ENCODE assay signal across 10 mouse cellular contexts in genomic region chr2:9905995-9906394, GRCm38 (mm10). TPM values are rescaled to one million over a fixed set of nuclear protein-coding genes. Genes with fewer than 3 reads are reported as not detected.
DNase-seq lines count a peak whose midpoint lies in the region; ATAC-seq lines count a peak whose summit lies in the region.
"Had no signal": no experiment of that assay in that cellular context is flagged by ENCODE, and none has a peak within 500 bp of the region (broad histone marks: within the 10 kb centered on the region; RNA-seq: fewer than 3 reads in every experiment).

No protein-coding gene starts in this region.

- no peak for DNase-seq in forebrain, embryonic 11.5 days (ENCODE audit: low spot score)
- DNase-seq in forebrain, embryonic 14.5 days (ENCODE audit: low spot score): no peak
- no peak for DNase-seq in frontal cortex, postnatal 14 days (ENCODE audit: low spot score in 2 of 2)
- DNase-seq in Muller cell, postnatal 12 days (ENCODE audit: inconsistent ontology term): no peak
- DNase-seq: right cerebral cortex, adult 18-20 months had no signal

- H3K9me3 ChIP-seq in forebrain, embryonic 11.5 days (ENCODE audit: control insufficient read depth, low read length): no peaks in the 10 kb centered on the region
- no peaks in the 10 kb centered on the region for H3K9me3 ChIP-seq in forebrain, embryonic 14.5 days (replicated peaks; ENCODE audit: control insufficient read depth, low read length)
- no peaks in the 10 kb centered on the region for H3K9me3 ChIP-seq in megakaryocyte, embryonic 14.5 days
- H3K9me3 ChIP-seq in kidney, embryonic 16.5 days (ENCODE audit: low read length): no peaks in the 10 kb centered on the region
- no peaks in the 10 kb centered on the region for H3K9me3 ChIP-seq in stomach, embryonic 14.5 days (ENCODE audit: control insufficient read depth, low read depth, low read length)

- no peak overlapping the region for H3K9ac ChIP-seq in forebrain, embryonic 11.5 days (ENCODE audit: low read length)
- no peak overlapping the region for H3K9ac ChIP-seq in forebrain, embryonic 14.5 days (ENCODE audit: low read length)
- H3K9ac ChIP-seq in kidney, embryonic 16.5 days (replicated peaks; ENCODE audit: low read length): peak overlapping the region; percentile 2
- no peak overlapping the region for H3K9ac ChIP-seq in stomach, embryonic 14.5 days (replicated peaks; ENCODE audit: low read depth, low read length)

- no peaks in the 10 kb centered on the region for H3K4me1 ChIP-seq in forebrain, embryonic 11.5 days (replicated peaks; ENCODE audit: control insufficient read depth, insufficient read depth, low read length)
- no peaks in the 10 kb centered on the region for H3K4me1 ChIP-seq in forebrain, embryonic 14.5 days (ENCODE audit: control insufficient read depth, insufficient read depth, low read length)
- H3K4me1 ChIP-seq in megakaryocyte, embryonic 14.5 days: peaks cover 15% of the 10 kb centered on the region
- H3K4me1 ChIP-seq in kidney, embryonic 16.5 days (ENCODE audit: insufficient read depth, low read length): peaks cover 5% of the 10 kb centered on the region; the same call in 1 of the 2 replicates
- H3K4me1 ChIP-seq in stomach, embryonic 14.5 days (ENCODE audit: control insufficient read depth, insufficient read depth, low read length): no peaks in the 10 kb centered on the region

- no peak overlapping the region for H3K4me3 ChIP-seq in forebrain, embryonic 11.5 days (ENCODE audit: low read depth, low read length)
- H3K4me3 ChIP-seq in forebrain, embryonic 14.5 days (ENCODE audit: low read depth, low read length): no peak overlapping the region
- H3K4me3 ChIP-seq in megakaryocyte, embryonic 14.5 days (replicated peaks): peak overlapping the region; percentile 67
- H3K4me3 ChIP-seq in kidney, embryonic 16.5 days (ENCODE audit: low read length): peak overlapping the region; percentile 32
- H3K4me3 ChIP-seq in stomach, embryonic 14.5 days (ENCODE audit: low read depth, low read length): no peak overlapping the region

- H3K36me3 ChIP-seq in forebrain, embryonic 11.5 days (ENCODE audit: control insufficient read depth, insufficient read depth, low read length): no peaks in the 10 kb centered on the region
- H3K36me3 ChIP-seq in forebrain, embryonic 14.5 days (ENCODE audit: control insufficient read depth, insufficient read depth, low read length): no peaks in the 10 kb centered on the region
- no peaks in the 10 kb centered on the region for H3K36me3 ChIP-seq in megakaryocyte, embryonic 14.5 days (replicated peaks; ENCODE audit: low read length)
- no peaks in the 10 kb centered on the region for H3K36me3 ChIP-seq in kidney, embryonic 16.5 days (ENCODE audit: insufficient read depth, low read length)
- no peaks in the 10 kb centered on the region for H3K36me3 ChIP-seq in stomach, embryonic 14.5 days (ENCODE audit: control insufficient read depth, insufficient read depth, low read length)

- H3K27me3 ChIP-seq in forebrain, embryonic 11.5 days (ENCODE audit: control insufficient read depth, insufficient read depth, low read length): peaks cover 2% of the 10 kb centered on the region; the same call in 1 of the 2 replicates
- no peaks in the 10 kb centered on the region; the same call in 1 of the 2 replicates for H3K27me3 ChIP-seq in forebrain, embryonic 14.5 days (replicated peaks; ENCODE audit: control insufficient read depth, insufficient read depth, low read length)
- H3K27me3 ChIP-seq in megakaryocyte, embryonic 14.5 days (replicated peaks): peaks cover 29% of the 10 kb centered on the region
- H3K27me3 ChIP-seq in kidney, embryonic 16.5 days (ENCODE audit: insufficient read depth, low read length): 0 out of 2 replicates have a peak, but pooled peaks cover 5% of the 10 kb centered on the region
- no peaks in the 10 kb centered on the region for H3K27me3 ChIP-seq in stomach, embryonic 14.5 days (ENCODE audit: control insufficient read depth, insufficient read depth, low read length)

- no peak overlapping the region for H3K27ac ChIP-seq in forebrain, embryonic 11.5 days (ENCODE audit: low read depth, low read length)
- no peak overlapping the region for H3K27ac ChIP-seq in forebrain, embryonic 14.5 days (ENCODE audit: low read depth, low read length)
- H3K27ac ChIP-seq in kidney, embryonic 16.5 days (ENCODE audit: low read length): peak overlapping the region; percentile 29; the same call in 1 of the 2 replicates
- no peak overlapping the region for H3K27ac ChIP-seq in stomach, embryonic 14.5 days (ENCODE audit: low read length)

- no peak for ATAC-seq in forebrain, embryonic 11.5 days (replicated peaks; ENCODE audit: low FRiP score)
- no peak for ATAC-seq in forebrain, embryonic 14.5 days
- no peak for ATAC-seq in megakaryocyte, adult 5-6 weeks (ENCODE audit: poor library complexity, severe bottlenecking)
- 0 out of 2 replicates have a peak, but pooled peaks have one; percentile 20 for ATAC-seq in kidney, embryonic 16.5 days (ENCODE audit: low FRiP score, low TSS enrichment)
- no peak for ATAC-seq in stomach, embryonic 14.5 days (ENCODE audit: insufficient number of reproducible peaks, insufficient read depth, low FRiP score, low read depth)

- WGBS in forebrain, embryonic 11.5 days: 10% methylated on average over 11 of the region's 11 CpGs
- 12% methylated on average over 11 of the region's 11 CpGs for WGBS in forebrain, embryonic 14.5 days
- WGBS in kidney, embryonic 16.5 days: 7% methylated on average over 11 of the region's 11 CpGs
- WGBS in stomach, embryonic 14.5 days: 7% methylated on average over 11 of the region's 11 CpGs

- H3K4me2 ChIP-seq in forebrain, embryonic 11.5 days (ENCODE audit: low read depth, low read length, severe bottlenecking): peak overlapping the region; percentile 8; the same call in 1 of the 2 replicates
- H3K4me2 ChIP-seq in forebrain, embryonic 14.5 days (ENCODE audit: low read length): no peak overlapping the region
- peak overlapping the region; percentile 37 for H3K4me2 ChIP-seq in kidney, embryonic 16.5 days (replicated peaks; ENCODE audit: low read depth, low read length)
- H3K4me2 ChIP-seq in stomach, embryonic 14.5 days (replicated peaks; ENCODE audit: low read depth, low read length): peak overlapping the region; percentile 30; the same call in 1 of the 2 replicates

RNA-seq across cellular contexts. Expression of gene Gata3, which starts 16.2 kb away (rescaled TPM):
- polyA plus RNA-seq in forebrain, embryonic 11.5 days (2014; fragmentation: Nextera tagmentation; extraction: Ambion mirVana): 3.4 and 4.2 TPM in 2 replicates
- 1.4 and 2.2 TPM in 2 replicates for polyA plus RNA-seq in forebrain, embryonic 14.5 days (2014; fragmentation: Nextera tagmentation; extraction: Ambion mirVana)
- polyA plus RNA-seq in megakaryocyte, embryonic 14.5 days (2012; ENCODE audit: insufficient read depth, low replicate concordance): 0.36 TPM in 1 of 2 replicates, not detected in the other
- total RNA-seq in megakaryocyte, adult 5-6 weeks (2015): 0.45 and 0.98 TPM in 2 replicates
- 0.49 and 1.2 TPM in 2 replicates for total RNA-seq in megakaryocyte, adult 5-6 weeks (2017)
- 103 and 117 TPM in 2 replicates for polyA plus RNA-seq in kidney, embryonic 16.5 days (2015; fragmentation: Nextera tagmentation; extraction: Ambion mirVana)
- 4.1 and 4.8 TPM in 2 replicates for polyA plus RNA-seq in stomach, embryonic 14.5 days (2014; fragmentation: Nextera tagmentation; extraction: Ambion mirVana)
- total RNA-seq: left cerebral cortex, postnatal 36 days had no signal

RNA-seq across cellular contexts. Expression of gene 9230102O04Rik, which starts 16.7 kb away (rescaled TPM):
- polyA plus RNA-seq in forebrain, embryonic 11.5 days (2014; fragmentation: Nextera tagmentation; extraction: Ambion mirVana): not detected in 2 replicates
- 0.24 TPM in 1 of 2 replicates, not detected in the other for polyA plus RNA-seq in forebrain, embryonic 14.5 days (2014; fragmentation: Nextera tagmentation; extraction: Ambion mirVana)
- not detected in 2 replicates for polyA plus RNA-seq in megakaryocyte, embryonic 14.5 days (2012; ENCODE audit: insufficient read depth, low replicate concordance)
- total RNA-seq in megakaryocyte, adult 5-6 weeks (2015): not detected in 2 replicates
- not detected in 2 replicates for total RNA-seq in megakaryocyte, adult 5-6 weeks (2017)
- 6.7 and 7.2 TPM in 2 replicates for polyA plus RNA-seq in kidney, embryonic 16.5 days (2015; fragmentation: Nextera tagmentation; extraction: Ambion mirVana)
- polyA plus RNA-seq in stomach, embryonic 14.5 days (2014; fragmentation: Nextera tagmentation; extraction: Ambion mirVana): not detected in 2 replicates
- total RNA-seq: left cerebral cortex, postnatal 36 days had no signal

RNA-seq across cellular contexts. Expression of gene 4930412O13Rik, which starts 24.9 kb away (rescaled TPM):
- not detected in 2 replicates for polyA plus RNA-seq in forebrain, embryonic 11.5 days (2014; fragmentation: Nextera tagmentation; extraction: Ambion mirVana)
- 0.19 TPM in 1 of 2 replicates, not detected in the other for polyA plus RNA-seq in forebrain, embryonic 14.5 days (2014; fragmentation: Nextera tagmentation; extraction: Ambion mirVana)
- not detected in 2 replicates for polyA plus RNA-seq in megakaryocyte, embryonic 14.5 days (2012; ENCODE audit: insufficient read depth, low replicate concordance)
- not detected in 2 replicates for total RNA-seq in megakaryocyte, adult 5-6 weeks (2015)
- not detected in 2 replicates for total RNA-seq in megakaryocyte, adult 5-6 weeks (2017)
- 2.8 and 3.2 TPM in 2 replicates for polyA plus RNA-seq in kidney, embryonic 16.5 days (2015; fragmentation: Nextera tagmentation; extraction: Ambion mirVana)
- not detected in 2 replicates for polyA plus RNA-seq in stomach, embryonic 14.5 days (2014; fragmentation: Nextera tagmentation; extraction: Ambion mirVana)
- total RNA-seq: left cerebral cortex, postnatal 36 days had no signal

Comparison
In these comparisons a context has a peak if more than half of its experiments do, and no peak if none do; other contexts are left out.
1. H3K4me3 ChIP-seq: peak in megakaryocyte, embryonic 14.5 days (single experiment) and kidney, embryonic 16.5 days (single experiment); none in forebrain, embryonic 11.5 days (single experiment), forebrain, embryonic 14.5 days (single experiment) and stomach, embryonic 14.5 days (single experiment).
2. RNA of gene Gata3, which starts 16.2 kb away (polyA plus RNA-seq): 103 to 117 TPM in kidney, embryonic 16.5 days; 4.1 to 4.8 TPM in stomach, embryonic 14.5 days, 3.4 to 4.2 TPM in forebrain, embryonic 11.5 days, 1.4 to 2.2 TPM in forebrain, embryonic 14.5 days and 0.36 TPM in megakaryocyte, embryonic 14.5 days; every median in the first group is over 10 times any median in the second.